Mouse (Mus musculus): Measurements from ENCODE around the gene Gsta4. TPM values are rescaled to one million over a fixed set of nuclear protein-coding genes. Genes with fewer than 3 reads are reported as not detected.

Gsta4 gene
- polyA plus RNA-seq, 1 experiment from 2014 or later = 23.3 TPM

GRCm38 (mm10) chr9:78176831-78177230 is 5.7 kb upstream of the Gsta4 start:
- Histone ChIP-seq H3K27ac (ENCODE audit: low read depth, low read length) (peak overlapping the region; percentile 99), H3K27me3 (replicated peaks; ENCODE audit: control insufficient read depth, insufficient read depth, low read length) (no peaks in the 10 kb centered on the region), H3K4me2 (replicated peaks; ENCODE audit: low read depth) (peak overlapping the region; percentile 75), H3K4me1 (replicated peaks; ENCODE audit: control insufficient read depth, insufficient read depth, low read length) (no peaks in the 10 kb centered on the region; the same call in 1 of the 2 replicates), H3K9me3 (ENCODE audit: control insufficient read depth) (no peaks in the 10 kb centered on the region), H3K36me3 (ENCODE audit: control insufficient read depth, insufficient read depth) (no peaks in the 10 kb centered on the region), H3K9ac (ENCODE audit: low read depth, low read length) (peak overlapping the region; percentile 75; the same call in 1 of the 2 replicates), H3K4me3 (ENCODE audit: low read depth, low read length) (peak overlapping the region; percentile 59)
- WGBS = 12% methylated on average over 7 of the region's 7 CpGs
- ATAC-seq = peak; percentile 42
- TF ChIP-seq CTCF (IDR thresholded peaks at IDR 0.05; ENCODE audit: low read depth) = no peak

- no peak overlapping the region for H3K27ac ChIP-seq (ENCODE audit: low read depth, low read length)
Observed at GRCm38 (mm10) chr9:78178197-78178596, 4.4 kb upstream of the Gsta4 start.

GRCm38 (mm10) chr9:78179071-78179470 is 3.5 kb upstream of the Gsta4 start:
- Histone ChIP-seq H3K27ac (ENCODE audit: low read depth, low read length) (no peak overlapping the region), H3K9ac (ENCODE audit: low read depth, low read length) (no peak overlapping the region), H3K27me3 (replicated peaks; ENCODE audit: control insufficient read depth, insufficient read depth, low read length) (no peaks in the 10 kb centered on the region), H3K9me3 (ENCODE audit: control insufficient read depth) (no peaks in the 10 kb centered on the region), H3K36me3 (ENCODE audit: control insufficient read depth, insufficient read depth) (no peaks in the 10 kb centered on the region), H3K4me2 (replicated peaks; ENCODE audit: low read depth) (no peak overlapping the region), H3K4me3 (ENCODE audit: low read depth, low read length) (no peak overlapping the region), H3K4me1 (replicated peaks; ENCODE audit: control insufficient read depth, insufficient read depth, low read length) (no peaks in the 10 kb centered on the region; the same call in 1 of the 2 replicates)
- 0 out of 2 replicates have a peak, but pooled peaks have one; percentile 18 for TF ChIP-seq CTCF (IDR thresholded peaks at IDR 0.05; ENCODE audit: low read depth)
- WGBS = 44% methylated on average over 2 of the region's 2 CpGs
- no peak for ATAC-seq

More at GRCm38 (mm10) chr9:78178197-78178596, 4.4 kb upstream of the Gsta4 start:
- no peaks in the 10 kb centered on the region for H3K36me3 ChIP-seq (ENCODE audit: control insufficient read depth, insufficient read depth)
- H3K4me3 ChIP-seq (ENCODE audit: low read depth, low read length) = no peak overlapping the region
- H3K4me1 ChIP-seq (replicated peaks; ENCODE audit: control insufficient read depth, insufficient read depth, low read length) = no peaks in the 10 kb centered on the region; the same call in 1 of the 2 replicates
- H3K27me3 ChIP-seq (replicated peaks; ENCODE audit: control insufficient read depth, insufficient read depth, low read length) = no peaks in the 10 kb centered on the region
- ATAC-seq = no peak
- no peaks in the 10 kb centered on the region for H3K9me3 ChIP-seq (ENCODE audit: control insufficient read depth)
- no peak for TF ChIP-seq CTCF (IDR thresholded peaks at IDR 0.05; ENCODE audit: low read depth)
- H3K4me2 ChIP-seq (replicated peaks; ENCODE audit: low read depth) = no peak overlapping the region
- H3K9ac ChIP-seq (ENCODE audit: low read depth, low read length) = no peak overlapping the region
- WGBS = 82% methylated on average over 5 of the region's 5 CpGs

- Histone ChIP-seq H3K9ac (ENCODE audit: low read depth, low read length) (no peak overlapping the region), H3K4me2 (replicated peaks; ENCODE audit: low read depth) (no peak overlapping the region), H3K36me3 (ENCODE audit: control insufficient read depth, insufficient read depth) (no peaks in the 10 kb centered on the region), H3K4me1 (replicated peaks; ENCODE audit: control insufficient read depth, insufficient read depth, low read length) (0 out of 2 replicates have a peak, but pooled peaks cover under 1% of the 10 kb centered on the region), H3K4me3 (ENCODE audit: low read depth, low read length) (no peak overlapping the region), H3K27ac (ENCODE audit: low read depth, low read length) (no peak overlapping the region), H3K9me3 (ENCODE audit: control insufficient read depth) (no peaks in the 10 kb centered on the region), H3K27me3 (replicated peaks; ENCODE audit: control insufficient read depth, insufficient read depth, low read length) (no peaks in the 10 kb centered on the region)
- no peak for TF ChIP-seq CTCF (IDR thresholded peaks at IDR 0.05; ENCODE audit: low read depth)
- WGBS = 85% methylated on average over 9 of the region's 9 CpGs
- no peak for ATAC-seq
Observed at GRCm38 (mm10) chr9:78185686-78186085, 3.1 kb downstream of the Gsta4 start.

DNA sequence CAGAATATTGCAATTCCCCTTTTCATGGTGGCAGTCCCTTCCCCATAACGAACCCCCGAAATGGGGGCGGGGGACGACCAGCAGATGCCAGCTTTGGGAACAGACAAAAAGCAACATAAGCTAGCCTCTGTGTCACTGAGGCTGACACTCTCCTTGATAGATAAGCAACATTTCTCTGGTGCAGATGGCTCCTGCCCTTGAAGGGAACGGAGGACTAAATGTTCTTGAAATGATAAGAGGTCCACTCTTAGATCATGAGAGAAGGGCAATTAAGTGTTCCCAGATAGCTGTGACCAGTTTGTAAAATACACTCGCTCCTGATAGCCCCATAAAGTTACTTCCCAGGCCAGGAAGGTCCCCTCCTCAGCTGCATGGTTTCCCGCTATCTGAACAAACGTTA is 6.3 kb downstream of the Gsta4 start:
- 0 out of 2 replicates have a peak, but pooled peaks cover 2% of the 10 kb centered on the region for H3K4me1 ChIP-seq (replicated peaks; ENCODE audit: control insufficient read depth, insufficient read depth, low read length)

GRCm38 (mm10) chr9:78190651-78191634 is 8.4 kb downstream of the Gsta4 start:
- H3K9me3 ChIP-seq (ENCODE audit: control insufficient read depth) = no peaks in the 10 kb centered on the region
- WGBS = 7% methylated on average over 19 of the region's 19 CpGs
- peak overlapping the region; percentile 61 for H3K4me2 ChIP-seq (replicated peaks; ENCODE audit: low read depth)
- H3K27ac ChIP-seq (ENCODE audit: low read depth, low read length) = no peak overlapping the region
- no peaks in the 10 kb centered on the region for H3K27me3 ChIP-seq (replicated peaks; ENCODE audit: control insufficient read depth, insufficient read depth, low read length)
- ATAC-seq = no peak
- 0 out of 2 replicates have a peak, but pooled peaks cover 2% of the 10 kb centered on the region for H3K4me1 ChIP-seq (replicated peaks; ENCODE audit: control insufficient read depth, insufficient read depth, low read length)
- H3K36me3 ChIP-seq (ENCODE audit: control insufficient read depth, insufficient read depth) = no peaks in the 10 kb centered on the region
- no peak overlapping the region for H3K9ac ChIP-seq (ENCODE audit: low read depth, low read length)
- no peak for TF ChIP-seq CTCF (IDR thresholded peaks at IDR 0.05; ENCODE audit: low read depth)
- peak overlapping the region; percentile 25 for H3K4me3 ChIP-seq (ENCODE audit: low read depth, low read length)

More for the DNA sequence above, 6.3 kb downstream of the Gsta4 start:
- H3K4me3 ChIP-seq (ENCODE audit: low read depth, low read length) = no peak overlapping the region
- H3K4me2 ChIP-seq (replicated peaks; ENCODE audit: low read depth) = no peak overlapping the region
- TF ChIP-seq CTCF (IDR thresholded peaks at IDR 0.05; ENCODE audit: low read depth) = no peak
- H3K36me3 ChIP-seq (ENCODE audit: control insufficient read depth, insufficient read depth) = no peaks in the 10 kb centered on the region
- no peak overlapping the region for H3K9ac ChIP-seq (ENCODE audit: low read depth, low read length)
- H3K27me3 ChIP-seq (replicated peaks; ENCODE audit: control insufficient read depth, insufficient read depth, low read length) = no peaks in the 10 kb centered on the region
- 59% methylated on average over 8 of the region's 8 CpGs for WGBS
- no peak for ATAC-seq
- H3K9me3 ChIP-seq (ENCODE audit: control insufficient read depth) = no peaks in the 10 kb centered on the region
- H3K27ac ChIP-seq (ENCODE audit: low read depth, low read length) = no peak overlapping the region

Data from intestine, postnatal 0 days (tissue).